Mouse (Mus musculus) heart, embryonic 11.5 days (tissue): ENCODE results near the gene Lamtor3. TPM values are rescaled to one million over a fixed set of nuclear protein-coding genes. Genes with fewer than 3 reads are reported as not detected.
A peak's percentile ranks its signal among the peaks of the same experiment; 100 is the strongest.

Source experiments
- ATAC-seq: fragments of 200-750 bp; cut with Nextera tagmentation; replicated peaks from 2 replicates; pipeline ENCODE4 v1.8.0; 2017; ENCODE audit warnings: moderate library complexity; ENCODE audit not compliant: insufficient number of reproducible peaks, low FRiP score, low TSS enrichment
- H3K27ac ChIP-seq: fragments of 300-500 bp; sonication (generic); 2 replicates; pipeline ENCODE4 v1.5.1; 2014; ENCODE audit warnings: mild to moderate bottlenecking, low read depth, low read length
- H3K27me3 ChIP-seq: fragments of 300-500 bp; sonication (generic); 2 replicates; pipeline ENCODE4 v1.6.1; 2014; ENCODE audit warnings: mild to moderate bottlenecking, low read length, mixed read lengths; ENCODE audit not compliant: control insufficient read depth, insufficient read depth
- H3K36me3 ChIP-seq: fragments of 300-500 bp; sonication (generic); 2 replicates; pipeline ENCODE4 v1.6.1; 2014; ENCODE audit warnings: mild to moderate bottlenecking, low read length, moderate library complexity, mixed read lengths; ENCODE audit not compliant: control insufficient read depth, insufficient read depth
- H3K4me1 ChIP-seq: fragments of 300-500 bp; sonication (generic); 2 replicates; pipeline ENCODE4 v1.6.1; 2014; ENCODE audit warnings: low read length; ENCODE audit not compliant: control insufficient read depth, insufficient read depth
- H3K4me2 ChIP-seq: fragments of 300-500 bp; sonication (generic); 2 replicates; pipeline ENCODE4 v1.6.1; 2014; ENCODE audit warnings: mild to moderate bottlenecking, moderate library complexity
- H3K4me3 ChIP-seq: fragments of 300-500 bp; sonication (generic); 2 replicates; pipeline ENCODE4 v1.5.1; 2014; ENCODE audit warnings: low read depth, low read length
- H3K9ac ChIP-seq: fragments of 300-500 bp; sonication (generic); 2 replicates; pipeline ENCODE4 v1.6.1; 2014; ENCODE audit warnings: mild to moderate bottlenecking, low read depth, low read length, moderate library complexity
- H3K9me3 ChIP-seq: fragments of 300-500 bp; sonication (generic); replicated peaks from 2 replicates; pipeline ENCODE4 v1.6.1; 2016; ENCODE audit warnings: low read length; ENCODE audit not compliant: control insufficient read depth
- WGBS: fragments of 180-500 bp; shearing (Covaris S2); extraction: QIAGEN DNeasy Blood & Tissue Kit; methylation state at CpG from one replicate; pipeline ENCODE4 v1.1.7; 2014; ENCODE audit not compliant: insufficient replicate concordance; 5-methylcytosine and 5-hydroxymethylcytosine counted together
- polyA plus RNA-seq: library from polyadenylated mRNA; unstranded; fragments of >200 nt; fragmentation: Nextera tagmentation; extraction: Ambion mirVana; gene quantifications from 2 replicates; pipeline ENCODE4 v1.2.1, GENCODE M21; 2014

Gene Lamtor3
- polyA plus RNA-seq = 97.0 and 97.2 TPM in 2 replicates

- no peaks in the 10 kb centered on the region for H3K27me3 ChIP-seq
- ATAC-seq = peak; percentile 86
- WGBS = under 1% methylated on average over 47 of the region's 47 CpGs
- peak within 1 kb of the TSS; percentile 74 for H3K27ac ChIP-seq
- H3K4me2 ChIP-seq = peak within 1 kb of the TSS; percentile 82
- peaks cover 11% of the 10 kb centered on the region for H3K4me1 ChIP-seq
- no peaks in the 10 kb centered on the region for H3K9me3 ChIP-seq
- peak within 1 kb of the TSS; percentile 70 for H3K4me3 ChIP-seq
- H3K9ac ChIP-seq = peak within 1 kb of the TSS; percentile 80
- H3K36me3 ChIP-seq = no peaks in the 10 kb centered on the region
Observed at GRCm38 (mm10) chr3:137918172-137918931, at the start of gene Lamtor3. Lamtor3 (plus strand) TSS chr3:137918506.

GRCm38 (mm10) chr3:137869395-137869794 is 48.9 kb upstream of the Lamtor3 start:
- Histone ChIP-seq H3K36me3 (no peaks in the 10 kb centered on the region), H3K4me1 (0 out of 2 replicates have a peak, but pooled peaks cover 3% of the 10 kb centered on the region), H3K27ac (no peak overlapping the region), H3K9ac (no peak overlapping the region), H3K4me3 (no peak overlapping the region), H3K4me2 (no peak overlapping the region), H3K27me3 (no peaks in the 10 kb centered on the region), H3K9me3 (no peaks in the 10 kb centered on the region)
- WGBS = 87% methylated on average over 9 of the region's 9 CpGs
- ATAC-seq = no peak

GRCm38 (mm10) chr3:137879313-137879712 is 39.0 kb upstream of the Lamtor3 start:
- WGBS = 77% methylated on average over 3 of the region's 3 CpGs
- Histone ChIP-seq H3K9me3 (no peaks in the 10 kb centered on the region), H3K9ac (no peak overlapping the region), H3K4me1 (no peaks in the 10 kb centered on the region), H3K27me3 (no peaks in the 10 kb centered on the region), H3K4me3 (no peak overlapping the region), H3K36me3 (no peaks in the 10 kb centered on the region; the same call in 1 of the 2 replicates), H3K4me2 (no peak overlapping the region), H3K27ac (no peak overlapping the region)
- ATAC-seq = no peak

GRCm38 (mm10) chr3:137880109-137880748 is 38.1 kb upstream of the Lamtor3 start:
- H3K4me3 ChIP-seq = no peak overlapping the region
- WGBS = 83% methylated on average over 4 of the region's 4 CpGs

GRCm38 (mm10) chr3:137881093-137881492 is 37.2 kb upstream of the Lamtor3 start:
- Histone ChIP-seq H3K9me3 (no peaks in the 10 kb centered on the region), H3K4me3 (no peak overlapping the region), H3K27ac (no peak overlapping the region), H3K27me3 (no peaks in the 10 kb centered on the region), H3K4me1 (no peaks in the 10 kb centered on the region), H3K4me2 (no peak overlapping the region), H3K36me3 (no peaks in the 10 kb centered on the region; the same call in 1 of the 2 replicates), H3K9ac (no peak overlapping the region)
- ATAC-seq = no peak
- WGBS = 90% methylated on average over 5 of the region's 5 CpGs

More at GRCm38 (mm10) chr3:137880109-137880748, 38.1 kb upstream of the Lamtor3 start:
- ATAC-seq = no peak
- Histone ChIP-seq H3K9ac (no peak overlapping the region), H3K4me2 (no peak overlapping the region), H3K27me3 (no peaks in the 10 kb centered on the region), H3K36me3 (no peaks in the 10 kb centered on the region; the same call in 1 of the 2 replicates), H3K9me3 (no peaks in the 10 kb centered on the region), H3K27ac (no peak overlapping the region), H3K4me1 (no peaks in the 10 kb centered on the region)

GRCm38 (mm10) chr3:137887961-137888360 is 30.3 kb upstream of the Lamtor3 start:
- Histone ChIP-seq H3K27ac (no peak overlapping the region), H3K4me2 (no peak overlapping the region), H3K36me3 (peaks cover 9% of the 10 kb centered on the region), H3K9ac (no peak overlapping the region), H3K27me3 (no peaks in the 10 kb centered on the region), H3K9me3 (no peaks in the 10 kb centered on the region), H3K4me3 (no peak overlapping the region), H3K4me1 (no peaks in the 10 kb centered on the region)
- no peak for ATAC-seq
- 78% methylated on average over 7 of the region's 7 CpGs for WGBS

- 79% methylated on average over 3 of the region's 3 CpGs for WGBS
- H3K4me1 ChIP-seq = no peaks in the 10 kb centered on the region
Observed at GRCm38 (mm10) chr3:137891089-137891488, 27.2 kb upstream of the Lamtor3 start.

GRCm38 (mm10) chr3:137892118-137892517 is 26.2 kb upstream of the Lamtor3 start:
- Histone ChIP-seq H3K9ac (no peak overlapping the region), H3K36me3 (peaks cover 18% of the 10 kb centered on the region), H3K4me2 (no peak overlapping the region), H3K4me3 (no peak overlapping the region), H3K9me3 (no peaks in the 10 kb centered on the region), H3K27ac (no peak overlapping the region), H3K27me3 (no peaks in the 10 kb centered on the region), H3K4me1 (no peaks in the 10 kb centered on the region)
- no peak for ATAC-seq
- 92% methylated on average over 4 of the region's 4 CpGs for WGBS

More at GRCm38 (mm10) chr3:137891089-137891488, 27.2 kb upstream of the Lamtor3 start:
- Histone ChIP-seq H3K9me3 (no peaks in the 10 kb centered on the region), H3K4me2 (no peak overlapping the region), H3K9ac (no peak overlapping the region), H3K36me3 (peaks cover 18% of the 10 kb centered on the region), H3K4me3 (no peak overlapping the region), H3K27ac (no peak overlapping the region), H3K27me3 (no peaks in the 10 kb centered on the region)
- no peak for ATAC-seq
